Comparison of ENCODE assay signal across 9 mouse cellular contexts in genomic region chr3:107605304-107605703, GRCm38 (mm10). TPM values are rescaled to one million over a fixed set of nuclear protein-coding genes. Genes with fewer than 3 reads are reported as not detected.
DNase-seq lines count a peak whose midpoint lies in the region; ATAC-seq and TF ChIP-seq lines count a peak whose summit lies in the region.
"Had no signal": no experiment of that assay in that cellular context is flagged by ENCODE, and none has a peak within 500 bp of the region (broad histone marks: within the 10 kb centered on the region; RNA-seq: fewer than 3 reads in every experiment).

No protein-coding gene starts in this region.

- no peaks in the 10 kb centered on the region for H3K9me3 ChIP-seq in neural tube, embryonic 15.5 days (replicated peaks)
- H3K9me3 ChIP-seq in liver, postnatal 0 days (ENCODE audit: low read length): no peaks in the 10 kb centered on the region

- TF ChIP-seq EP300 in liver, postnatal 0 days (IDR thresholded peaks at IDR 0.05; ENCODE audit: low read depth): no peak

- no peak overlapping the region for H3K4me3 ChIP-seq in neural tube, embryonic 15.5 days (replicated peaks)
- H3K4me3 ChIP-seq in liver, postnatal 0 days (ENCODE audit: low read depth, low read length): no peak overlapping the region

- H3K36me3 ChIP-seq in neural tube, embryonic 15.5 days: 0 out of 2 replicates have a peak, but pooled peaks cover under 1% of the 10 kb centered on the region
- H3K36me3 ChIP-seq in liver, postnatal 0 days (replicated peaks; ENCODE audit: insufficient read depth, low read length): no peaks in the 10 kb centered on the region

- H3K9ac ChIP-seq in neural tube, embryonic 15.5 days (replicated peaks): no peak overlapping the region
- H3K9ac ChIP-seq in liver, postnatal 0 days (replicated peaks): no peak overlapping the region

- intact Hi-C loops in heart, postnatal 14 days (cut with DNase I): no loop called here

- peak; percentile 58 for DNase-seq in neural tube, embryonic 10.5 days (ENCODE audit: extremely low spot score, low spot score)
- DNase-seq in T-cell, adult 2 months (ENCODE audit: low spot score): peak; percentile 33
- peak; percentile 82 to 85 for DNase-seq in cerebellum, postnatal 10 days
- DNase-seq in heart, postnatal 14 days: peak; percentile 59 to 76
- DNase-seq in liver, postnatal 0 days: peak; percentile 68
- DNase-seq in retina, postnatal 1 day: peak; percentile 84

- H3K27me3 ChIP-seq in neural tube, embryonic 15.5 days (replicated peaks): peaks cover 24% of the 10 kb centered on the region
- H3K27me3 ChIP-seq in liver, postnatal 0 days (ENCODE audit: insufficient read depth, low read length): peaks cover 9% of the 10 kb centered on the region; the same call in 1 of the 2 replicates

- H3K4me1 ChIP-seq in neural tube, embryonic 15.5 days: no peaks in the 10 kb centered on the region
- no peaks in the 10 kb centered on the region for H3K4me1 ChIP-seq in liver, postnatal 0 days (ENCODE audit: insufficient read depth)

- no peak overlapping the region for H3K27ac ChIP-seq in neural tube, embryonic 15.5 days (replicated peaks)
- no peak overlapping the region for H3K27ac ChIP-seq in liver, postnatal 0 days (ENCODE audit: low read depth)

- ATAC-seq in neural tube, embryonic 15.5 days (ENCODE audit: low FRiP score): no peak
- ATAC-seq in liver, postnatal 0 days: 0 out of 2 replicates have a peak, but pooled peaks have one; percentile 30
- no peak for ATAC-seq in activated CD4-positive, CD25-positive, alpha-beta regulatory T cell, adult 4 months

- WGBS in neural tube, embryonic 15.5 days: 7% methylated on average over 4 of the region's 4 CpGs
- 9% methylated on average over 4 of the region's 4 CpGs for WGBS in liver, postnatal 0 days (ENCODE audit: insufficient replicate concordance)

- TF ChIP-seq CTCF in liver, postnatal 0 days (IDR thresholded peaks at IDR 0.05; ENCODE audit: low read depth): peak; percentile 87

- no peak overlapping the region for H3K4me2 ChIP-seq in neural tube, embryonic 15.5 days
- H3K4me2 ChIP-seq in liver, postnatal 0 days (ENCODE audit: low read depth, low read length): no peak overlapping the region

RNA-seq across cellular contexts. Expression of gene Alx3, which starts 10.5 kb away (rescaled TPM):
- polyA plus RNA-seq in neural tube, embryonic 15.5 days (2015; fragmentation: Nextera tagmentation; extraction: Ambion mirVana): 0.09 TPM in 1 of 2 replicates, not detected in the other
- total RNA-seq in heart, postnatal 14 days (2021): not detected
- polyA plus RNA-seq in liver, postnatal 0 days (2015; fragmentation: Nextera tagmentation; extraction: Ambion mirVana): not detected in 2 replicates
- not detected for polyA plus RNA-seq in activated CD4-positive, CD25-positive, alpha-beta regulatory T cell, adult 4 months (2017; shearing (Covaris generic))

RNA-seq across cellular contexts. Expression of gene Gm10961, which starts 25.8 kb away (rescaled TPM):
- polyA plus RNA-seq in neural tube, embryonic 15.5 days (2015; fragmentation: Nextera tagmentation; extraction: Ambion mirVana): not detected in 2 replicates
- not detected for total RNA-seq in heart, postnatal 14 days (2021)
- not detected in 2 replicates for polyA plus RNA-seq in liver, postnatal 0 days (2015; fragmentation: Nextera tagmentation; extraction: Ambion mirVana)
- not detected for polyA plus RNA-seq in activated CD4-positive, CD25-positive, alpha-beta regulatory T cell, adult 4 months (2017; shearing (Covaris generic))
- polyA plus RNA-seq: heart, embryonic 16.5 days had no signal

RNA-seq across cellular contexts. Expression of gene Strip1, which starts 26.2 kb away (rescaled TPM):
- polyA plus RNA-seq in neural tube, embryonic 15.5 days (2015; fragmentation: Nextera tagmentation; extraction: Ambion mirVana): 118 and 138 TPM in 2 replicates
- 10 to 100 TPM; 21.4 to 26.2 TPM for total RNA-seq in heart, postnatal 14 days (2021)
- 6.6 and 7.0 TPM in 2 replicates for polyA plus RNA-seq in liver, postnatal 0 days (2015; fragmentation: Nextera tagmentation; extraction: Ambion mirVana)
- 10 to 100 TPM; 14.6 to 17.9 TPM for polyA plus RNA-seq in activated CD4-positive, CD25-positive, alpha-beta regulatory T cell, adult 4 months (2017; shearing (Covaris generic))

RNA-seq across cellular contexts. Expression of gene Ubl4b, which starts 50.4 kb away (rescaled TPM):
- not detected in 2 replicates for polyA plus RNA-seq in neural tube, embryonic 15.5 days (2015; fragmentation: Nextera tagmentation; extraction: Ambion mirVana)
- not detected for total RNA-seq in heart, postnatal 14 days (2021)
- polyA plus RNA-seq in liver, postnatal 0 days (2015; fragmentation: Nextera tagmentation; extraction: Ambion mirVana): not detected in 2 replicates
- polyA plus RNA-seq in activated CD4-positive, CD25-positive, alpha-beta regulatory T cell, adult 4 months (2017; shearing (Covaris generic)): not detected

Comparison
In these comparisons a context has a peak if more than half of its experiments do, and no peak if none do; other contexts are left out.
1. DNase-seq: peak in every context shown above with its lines; median percentile 84 in retina, postnatal 1 day; 84 in cerebellum, postnatal 10 days; 68 in liver, postnatal 0 days; 68 in heart, postnatal 14 days; 58 in neural tube, embryonic 10.5 days; 33 in T-cell, adult 2 months.